Mouse (Mus musculus) mesoderm, embryonic 11.5 days (tissue): ENCODE results near the gene Rnf11.
"Not testable (repeated sequence)": the region's sequence is repeated elsewhere in the genome, so short reads cannot be mapped to it uniquely, and the experiment has no call there.

Experiments used
- DNase-seq: peaks from one replicate; pipeline ENCODE4 v3.0.0-alpha.2; 2012; ENCODE audit warnings: low read depth, low spot score

Rnf11 gene

GRCm38 (mm10) chr4:109412233-109412632 lies 72.3 kb downstream of the Rnf11 start:
- DNase-seq, result no peak

- no peak for DNase-seq
Measured at GRCm38 (mm10) chr4:109411377-109411967, 73.1 kb downstream of the Rnf11 start.

GRCm38 (mm10) chr4:109410681-109411376 lies 73.7 kb downstream of the Rnf11 start:
- DNase-seq, result no peak

- DNase-seq, result no peak
Measured at GRCm38 (mm10) chr4:109407701-109408485, 76.6 kb downstream of the Rnf11 start.

- DNase-seq, result no peak
Measured at GRCm38 (mm10) chr4:109407176-109407520, 77.4 kb downstream of the Rnf11 start.

GRCm38 (mm10) chr4:109406486-109407175 lies 77.9 kb downstream of the Rnf11 start, which contains the start of gene Ttc39a:
TSS of gene Ttc39a (plus strand) at chr4:109406623.
- peak; percentile 45 for DNase-seq

- DNase-seq, result peak; percentile 40
Measured at GRCm38 (mm10) chr4:109406054-109406485, 78.5 kb downstream of the Rnf11 start.

- DNase-seq, result no peak
Measured at GRCm38 (mm10) chr4:109405415-109405814, 79.1 kb downstream of the Rnf11 start.

- DNase-seq, result not testable (repeated sequence)
Measured at GRCm38 (mm10) chr4:109404908-109405307, 79.6 kb downstream of the Rnf11 start.

- no peak for DNase-seq
Measured at GRCm38 (mm10) chr4:109401176-109401689, 83.3 kb downstream of the Rnf11 start.
